Mouse (Mus musculus) thymus, postnatal 0 days (tissue): ENCODE data around the gene Vmn1r205. TPM values are rescaled to one million over a fixed set of nuclear protein-coding genes. Genes with fewer than 3 reads are reported as not detected.
"Not testable (repeated sequence)": the region's sequence is repeated elsewhere in the genome, so short reads cannot be mapped to it uniquely, and the experiment has no call there.

Experiments
- DNase-seq: peaks from one replicate; pipeline ENCODE4 v3.0.0-alpha.2; 2015; ENCODE audit warnings: low spot score
- polyA plus RNA-seq: library from polyadenylated mRNA; unstranded; fragments of >200 nt; fragmentation: Nextera tagmentation; extraction: Ambion mirVana; gene quantifications from 2 replicates; pipeline ENCODE4 v1.2.1, GENCODE M21; 2015

The Vmn1r205 gene
- polyA plus RNA-seq = not detected in 2 replicates

- DNase-seq = no peak
These were observed at the start of gene Vmn1r205 for GRCm38 (mm10) chr13:22592900-22593299. Vmn1r205 (minus strand) TSS chr13:22593000.

GRCm38 (mm10) chr13:22624151-22624550, 31.4 kb upstream of the Vmn1r205 start, which contains the start of gene Vmn1r206:
Vmn1r206 (minus strand) TSS chr13:22624251.
- not testable (repeated sequence) for DNase-seq

- DNase-seq = not testable (repeated sequence)
These were observed 9.5 kb downstream of the Vmn1r205 start for GRCm38 (mm10) chr13:22583336-22583735.

- DNase-seq = not testable (repeated sequence)
These were observed 17.9 kb downstream of the Vmn1r205 start for GRCm38 (mm10) chr13:22574911-22575310.

GRCm38 (mm10) chr13:22552898-22553297, 39.9 kb downstream of the Vmn1r205 start, which contains the start of gene Vmn1r204:
Vmn1r204 (plus strand) TSS chr13:22553198.
- not testable (repeated sequence) for DNase-seq

Other genes with a start within 250 kb of the Vmn1r205 start
- not detected in 2 replicates for gene Vmn1r198, start 242.6 kb downstream of the Vmn1r205 start, polyA plus RNA-seq
- not detected in 2 replicates for gene Vmn1r199, start 213.2 kb downstream of the Vmn1r205 start, polyA plus RNA-seq
- gene Vmn1r200, start 202.6 kb downstream of the Vmn1r205 start, polyA plus RNA-seq = not detected in 2 replicates
- gene Vmn1r201, start 121.1 kb downstream of the Vmn1r205 start, polyA plus RNA-seq = not detected in 2 replicates
- gene Vmn1r202, start 87.6 kb downstream of the Vmn1r205 start, polyA plus RNA-seq = 0.03 TPM in 1 of 2 replicates, not detected in the other
- gene Vmn1r203, start 74.9 kb downstream of the Vmn1r205 start, polyA plus RNA-seq = not detected in 2 replicates
- gene Vmn1r204, start 39.8 kb downstream of the Vmn1r205 start, polyA plus RNA-seq = not detected in 2 replicates
- gene Vmn1r206, start 31.3 kb upstream of the Vmn1r205 start, polyA plus RNA-seq = not detected in 2 replicates
- gene Vmn1r207-ps, start 136.6 kb upstream of the Vmn1r205 start, polyA plus RNA-seq = not detected in 2 replicates
- gene Vmn1r208, start 184.4 kb upstream of the Vmn1r205 start, polyA plus RNA-seq = not detected in 2 replicates
- not detected in 2 replicates for gene Vmn1r209, start 216.7 kb upstream of the Vmn1r205 start, polyA plus RNA-seq
- gene Vmn1r210, start 238.3 kb upstream of the Vmn1r205 start, polyA plus RNA-seq = not detected in 2 replicates